ENCODE assay signal across 8 mouse cellular contexts in the genomic region with DNA sequence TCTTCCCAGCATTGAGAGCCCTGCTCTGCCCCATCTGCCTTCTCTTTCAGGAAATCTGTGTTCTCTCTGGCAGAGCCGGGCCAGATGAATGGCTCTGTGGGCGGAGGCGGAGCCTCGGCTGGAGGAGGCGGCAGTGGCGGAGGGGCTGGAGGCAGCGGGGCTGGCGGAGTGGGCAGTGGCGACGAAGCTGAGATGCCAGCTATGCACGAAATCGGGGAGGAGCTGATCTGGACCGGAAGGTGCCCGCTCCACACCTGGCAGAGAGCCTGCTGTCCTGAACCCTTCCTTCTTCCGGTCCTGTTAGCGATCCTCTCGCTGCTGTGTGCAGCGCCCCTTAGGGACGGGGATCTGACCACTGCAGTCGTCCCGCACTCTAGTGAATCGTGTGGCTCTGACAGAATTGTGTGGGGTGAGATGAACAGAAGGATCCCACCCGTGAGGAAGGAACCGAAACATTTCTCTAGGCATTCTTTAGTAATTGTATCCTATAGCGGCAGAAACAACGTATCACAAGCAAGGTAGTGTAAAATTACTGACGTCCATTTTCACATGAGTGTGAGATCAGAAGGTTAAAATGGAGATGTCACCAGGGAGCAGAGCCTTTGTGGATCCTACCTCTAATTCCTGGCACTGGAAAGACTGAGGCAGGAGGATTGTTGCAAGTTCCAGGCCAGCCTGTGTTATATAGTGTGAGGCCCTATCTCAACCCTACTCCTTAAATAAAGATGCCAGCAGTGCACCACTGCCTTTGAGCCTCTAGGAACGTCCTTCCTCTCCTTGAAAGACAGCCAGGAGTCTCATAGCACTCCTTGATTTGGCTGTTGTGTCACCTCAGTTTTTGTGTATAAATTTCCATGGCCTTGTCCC. TPM values are rescaled to one million over a fixed set of nuclear protein-coding genes. Genes with fewer than 3 reads are reported as not detected.
DNase-seq lines count a peak whose midpoint lies in the region; ATAC-seq and TF ChIP-seq lines count a peak whose summit lies in the region.

No protein-coding gene starts in this region.

- H3K4me3 ChIP-seq in ES-E14 (ENCODE audit: insufficient read depth in 1 of 2, low read depth in 1 of 2, low read length in 2 of 2, poor library complexity in 1 of 2, severe bottlenecking in 1 of 2), result peak overlapping the region; percentile 76
- H3K4me3 ChIP-seq in forebrain, postnatal 0 days (ENCODE audit: low read depth, low read length), result peak overlapping the region; percentile 47
- peak overlapping the region; percentile 51 for H3K4me3 ChIP-seq in layer of hippocampus, adult 2 months
- peak overlapping the region; percentile 43 for H3K4me3 ChIP-seq in lung, adult 2 months (replicated peaks; ENCODE audit: extremely low read depth, low read depth, low read length)
- H3K4me3 ChIP-seq in neural tube, embryonic 15.5 days (replicated peaks), result peak overlapping the region; percentile 43

- H3K27me3 ChIP-seq in forebrain, postnatal 0 days (ENCODE audit: insufficient read depth, low read length), result no peaks in the 10 kb centered on the region
- H3K27me3 ChIP-seq in neural tube, embryonic 15.5 days (replicated peaks), result no peaks in the 10 kb centered on the region

- intact Hi-C loops in heart, postnatal 36 days (cut with DNase I), result loop anchor here (2.0 kb wide), 1 partner anchor 54 kb away; no protein-coding TSS in a partner anchor

- ATAC-seq in forebrain, postnatal 0 days, result peak; percentile 95
- peak; percentile 95 for ATAC-seq in neural tube, embryonic 15.5 days (ENCODE audit: low FRiP score)

- 3% methylated on average over 27 of the region's 28 CpGs for WGBS in forebrain, postnatal 0 days
- 2% methylated on average over 28 of the region's 28 CpGs for WGBS in lung, adult 2 months
- WGBS in neural tube, embryonic 15.5 days, result under 1% methylated on average over 28 of the region's 28 CpGs

- DNase-seq in ES-E14 (ENCODE audit: low read depth, low spot score), result peak; percentile 39
- DNase-seq in cerebellum, adult 18-20 months, result peak; percentile 90 to 92
- DNase-seq in forebrain, postnatal 0 days, result peak; percentile 92
- peak; percentile 77 to 85 for DNase-seq in heart, postnatal 36 days
- DNase-seq in layer of hippocampus, adult 2 months (ENCODE audit: low spot score in 2 of 2), result peak; percentile 82 to 89
- DNase-seq in lung, adult 2 months, result peak; percentile 84
- DNase-seq in testis, postnatal 10 days (ENCODE audit: low spot score), result peak; percentile 94

- no peaks in the 10 kb centered on the region for H3K36me3 ChIP-seq in ES-E14 (ENCODE audit: control insufficient read depth, insufficient read depth, low read length, poor library complexity, severe bottlenecking)
- H3K36me3 ChIP-seq in forebrain, postnatal 0 days (ENCODE audit: insufficient read depth), result no peaks in the 10 kb centered on the region
- H3K36me3 ChIP-seq in neural tube, embryonic 15.5 days, result no peaks in the 10 kb centered on the region

- no peaks in the 10 kb centered on the region for H3K9me3 ChIP-seq in ES-E14 (ENCODE audit: control insufficient read depth, insufficient read depth, low read depth, low read length)
- no peaks in the 10 kb centered on the region for H3K9me3 ChIP-seq in forebrain, postnatal 0 days (ENCODE audit: low read length)
- H3K9me3 ChIP-seq in neural tube, embryonic 15.5 days (replicated peaks), result no peaks in the 10 kb centered on the region

- in situ Hi-C loops in ES-E14 (cut with MboI; ENCODE audit: low sequenced_read_pairs in 2 of 2, unreplicated experiment in 2 of 2), result no loop called here

- H3K27ac ChIP-seq in ES-E14 (ENCODE audit: insufficient read depth, low read depth, low read length, poor library complexity, severe bottlenecking), result no peak overlapping the region
- peak overlapping the region; percentile 92 for H3K27ac ChIP-seq in forebrain, postnatal 0 days (ENCODE audit: low read depth, low read length)
- peak overlapping the region; percentile 85 for H3K27ac ChIP-seq in layer of hippocampus, adult 2 months
- H3K27ac ChIP-seq in neural tube, embryonic 15.5 days (replicated peaks), result peak overlapping the region; percentile 89

- H3K9ac ChIP-seq in ES-E14 (ENCODE audit: insufficient read depth, low read depth, low read length, poor library complexity, severe bottlenecking), result peak overlapping the region; percentile 53
- peak overlapping the region; percentile 63 for H3K9ac ChIP-seq in forebrain, postnatal 0 days
- H3K9ac ChIP-seq in neural tube, embryonic 15.5 days (replicated peaks), result peak overlapping the region; percentile 45

- no peak for TF ChIP-seq POLR2A in lung, adult 2 months (IDR thresholded peaks at IDR 0.05; ENCODE audit: borderline replicate concordance, extremely low read depth, low read depth, low read length)

- TF ChIP-seq CTCF in forebrain, postnatal 0 days (IDR thresholded peaks at IDR 0.05; ENCODE audit: low read depth), result peak; percentile 83
- TF ChIP-seq CTCF in layer of hippocampus, adult 2 months (conservative IDR thresholded peaks at IDR 0.05), result peak; percentile 79
- peak; percentile 69 for TF ChIP-seq CTCF in lung, adult 2 months (IDR thresholded peaks at IDR 0.05; ENCODE audit: insufficient read depth, low read length)

- H3K4me2 ChIP-seq in forebrain, postnatal 0 days (ENCODE audit: low read depth), result peak overlapping the region; percentile 60
- H3K4me2 ChIP-seq in neural tube, embryonic 15.5 days, result peak overlapping the region; percentile 64

- no peaks in the 10 kb centered on the region for H3K4me1 ChIP-seq in ES-E14 (ENCODE audit: control insufficient read depth in 2 of 2, insufficient read depth in 2 of 2, low read length in 2 of 2, poor library complexity in 1 of 2)
- no peaks in the 10 kb centered on the region for H3K4me1 ChIP-seq in forebrain, postnatal 0 days (ENCODE audit: insufficient read depth)
- H3K4me1 ChIP-seq in lung, adult 2 months (ENCODE audit: control insufficient read depth, insufficient read depth, low read length), result no peaks in the 10 kb centered on the region
- H3K4me1 ChIP-seq in neural tube, embryonic 15.5 days, result peaks cover 16% of the 10 kb centered on the region

TF ChIP-seq in ES-E14, 5 proteins besides CTCF, POLR2A, EP300 and RAD21:
- no peak for TF ChIP-seq ZNF384 (IDR thresholded peaks at IDR 0.05; ENCODE audit: low read depth, low read length)
- no peak for TF ChIP-seq CHD2 (IDR thresholded peaks at IDR 0.05; ENCODE audit: low read depth, low read length)
- TF ChIP-seq MAFK (IDR thresholded peaks at IDR 0.05; ENCODE audit: insufficient read depth, low read depth, low read length), result no peak

RNA-seq across cellular contexts. Expression of a gene that starts 48.7 kb away (rescaled TPM):
- 100 and 104 TPM in 2 replicates for total RNA-seq in ES-E14 (2012; rRNA removed)
- total RNA-seq in forebrain, postnatal 0 days (2014; rRNA removed), result 1.3 and 1.7 TPM in 2 replicates
- polyA plus RNA-seq in forebrain, postnatal 0 days (2015; fragmentation: Nextera tagmentation; extraction: Ambion mirVana), result 0.45 and 1.3 TPM in 2 replicates
- total RNA-seq in heart, postnatal 36 days (2021), result not detected
- total RNA-seq in layer of hippocampus, adult 2 months (2021), result under 1 TPM; 0.44 to 0.98 TPM
- polyA plus RNA-seq in lung, adult 2 months (2012; rRNA removed), result 56.7 and 62.3 TPM in 2 replicates
- 0.27 and 0.57 TPM in 2 replicates for polyA plus RNA-seq in neural tube, embryonic 15.5 days (2015; fragmentation: Nextera tagmentation; extraction: Ambion mirVana)

RNA-seq across cellular contexts. Expression of a gene that starts 57.3 kb away (rescaled TPM):
- total RNA-seq in ES-E14 (2012; rRNA removed), result 73.0 and 80.4 TPM in 2 replicates
- total RNA-seq in forebrain, postnatal 0 days (2014; rRNA removed), result 18.6 and 31.9 TPM in 2 replicates
- polyA plus RNA-seq in forebrain, postnatal 0 days (2015; fragmentation: Nextera tagmentation; extraction: Ambion mirVana), result 19.0 and 21.5 TPM in 2 replicates
- total RNA-seq in heart, postnatal 36 days (2021), result 1 to 10 TPM; 2.2 to 3.0 TPM
- total RNA-seq in layer of hippocampus, adult 2 months (2021), result 1 to 10 TPM; 5.8 to 7.1 TPM
- polyA plus RNA-seq in lung, adult 2 months (2012; rRNA removed), result 1.3 and 2.6 TPM in 2 replicates
- polyA plus RNA-seq in neural tube, embryonic 15.5 days (2015; fragmentation: Nextera tagmentation; extraction: Ambion mirVana), result 30.9 and 34.7 TPM in 2 replicates

RNA-seq across cellular contexts. Expression of a gene that starts 57.4 kb away (rescaled TPM):
- 32.9 and 53.4 TPM in 2 replicates for total RNA-seq in ES-E14 (2012; rRNA removed)
- 31.0 and 32.4 TPM in 2 replicates for total RNA-seq in forebrain, postnatal 0 days (2014; rRNA removed)
- polyA plus RNA-seq in forebrain, postnatal 0 days (2015; fragmentation: Nextera tagmentation; extraction: Ambion mirVana), result 9.3 and 9.5 TPM in 2 replicates
- total RNA-seq in heart, postnatal 36 days (2021), result 10 to 100 TPM; 22.9 to 24.9 TPM
- 10 to 100 TPM; 16.2 to 22.2 TPM for total RNA-seq in layer of hippocampus, adult 2 months (2021)
- 39.1 and 41.3 TPM in 2 replicates for polyA plus RNA-seq in lung, adult 2 months (2012; rRNA removed)
- polyA plus RNA-seq in neural tube, embryonic 15.5 days (2015; fragmentation: Nextera tagmentation; extraction: Ambion mirVana), result 20.2 and 31.3 TPM in 2 replicates

Comparison
In these comparisons a context has a peak if more than half of its experiments do, and no peak if none do; other contexts are left out.
1. DNase-seq: peak in every context shown above with its lines; median percentile 94 in testis, postnatal 10 days; 92 in forebrain, postnatal 0 days; 91 in cerebellum, adult 18-20 months; 86 in layer of hippocampus, adult 2 months; 84 in lung, adult 2 months; 81 in heart, postnatal 36 days; 39 in ES-E14.
2. RNA of a gene that starts 48.7 kb away (total RNA-seq): 100 to 104 TPM in ES-E14; 1.3 to 1.7 TPM in forebrain, postnatal 0 days, 0.44 to 0.98 TPM in layer of hippocampus, adult 2 months and not detected in heart, postnatal 36 days; every median in the first group is over 10 times any median in the second.
3. Peak in every context shown above with its lines, with median percentiles within 50 percentile points of each other: H3K4me3 ChIP-seq, H3K9ac ChIP-seq and CTCF ChIP-seq.